Mouse (Mus musculus) liver, embryonic 14.5 days (tissue): ENCODE results near the gene Ppan.

Experiments used
- CTCF ChIP-seq: IDR thresholded peaks from 2 replicates; pipeline ENCODE4 v1.5.1; 2016; ENCODE audit warnings: antibody characterized with exemption, low read depth, control low read depth
- EP300 ChIP-seq: IDR thresholded peaks from 2 replicates; pipeline ENCODE4 v1.6.1; 2016; ENCODE audit warnings: antibody characterized with exemption, low read depth

GRCm38 (mm10) chr9:20877118-20878040 lies 10.6 kb upstream of the Ppan start:
- peak; percentile 25; the same call in 1 of the 2 replicates for TF ChIP-seq CTCF
- TF ChIP-seq EP300 = no peak
